Comparison of ENCODE assay signal across 8 mouse cellular contexts in the genomic region with DNA sequence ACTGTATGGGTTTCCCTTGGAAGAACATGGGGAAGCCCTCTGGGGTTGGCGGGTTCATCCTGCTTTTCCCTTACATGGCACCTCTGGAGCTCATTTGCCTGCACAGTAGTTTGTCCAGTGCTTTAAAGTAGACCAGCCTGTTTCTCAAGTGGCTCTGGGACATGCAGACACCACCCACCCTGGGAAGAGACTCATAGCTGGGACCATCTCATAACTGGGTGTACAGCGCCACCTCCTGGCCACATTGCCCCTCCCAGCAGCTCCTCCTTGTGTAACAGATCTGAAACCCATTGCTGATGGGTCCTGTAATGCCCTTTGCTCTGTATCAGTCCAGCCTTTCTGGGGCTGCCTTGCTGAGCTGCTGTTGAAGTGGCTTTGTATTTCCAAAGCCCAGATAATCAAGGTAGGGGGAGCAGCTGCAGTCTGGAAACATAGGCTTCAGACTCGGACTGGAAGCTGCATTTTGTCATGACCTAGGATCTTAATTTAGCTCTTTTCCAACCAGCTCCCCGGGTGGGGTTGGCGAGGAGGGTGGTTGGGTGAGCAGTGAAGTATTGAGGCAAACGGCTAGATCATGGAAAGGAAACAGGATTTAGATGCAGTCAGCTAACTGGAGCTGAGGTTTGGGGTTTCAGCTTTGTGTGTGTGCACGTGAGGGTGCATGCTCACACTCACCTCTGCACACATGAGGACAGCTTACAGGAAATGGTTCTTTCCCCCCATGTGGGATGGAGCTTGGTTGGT. TPM values are rescaled to one million over a fixed set of nuclear protein-coding genes. Genes with fewer than 3 reads are reported as not detected.
A peak's percentile ranks its signal among the peaks of the same experiment; 100 is the strongest.
DNase-seq lines count a peak whose midpoint lies in the region; ATAC-seq and TF ChIP-seq lines count a peak whose summit lies in the region.

No protein-coding gene starts in this region.

- no peak overlapping the region for H3K4me3 ChIP-seq in embryonic facial prominence, embryonic 13.5 days
- peak overlapping the region; percentile 6; the same call in 1 of the 2 replicates for H3K4me3 ChIP-seq in heart, adult 2 months
- H3K4me3 ChIP-seq in kidney, adult 2 months (ENCODE audit: insufficient read depth, low read depth, low read length) = no peak overlapping the region
- H3K4me3 ChIP-seq in limb, embryonic 12.5 days (replicated peaks) = no peak overlapping the region
- H3K4me3 ChIP-seq in midbrain, embryonic 15.5 days = no peak overlapping the region

- peaks cover 59% of the 10 kb centered on the region for H3K4me1 ChIP-seq in embryonic facial prominence, embryonic 13.5 days
- H3K4me1 ChIP-seq in heart, adult 2 months (ENCODE audit: control insufficient read depth, insufficient read depth, low read length) = peaks cover 49% of the 10 kb centered on the region
- H3K4me1 ChIP-seq in kidney, adult 2 months (ENCODE audit: control insufficient read depth, insufficient read depth, low read length) = peaks cover 37% of the 10 kb centered on the region
- peaks cover 61% of the 10 kb centered on the region for H3K4me1 ChIP-seq in limb, embryonic 12.5 days (replicated peaks)
- peaks cover 40% of the 10 kb centered on the region for H3K4me1 ChIP-seq in midbrain, embryonic 15.5 days

- H3K27ac ChIP-seq in embryonic facial prominence, embryonic 13.5 days = peak overlapping the region; percentile 33; the same call in 1 of the 2 replicates
- peak overlapping the region; percentile 67 for H3K27ac ChIP-seq in heart, adult 2 months
- H3K27ac ChIP-seq in kidney, adult 2 months (ENCODE audit: insufficient read depth, low read depth, low read length) = no peak overlapping the region
- peak overlapping the region; percentile 25; the same call in 1 of the 2 replicates for H3K27ac ChIP-seq in limb, embryonic 12.5 days
- peak overlapping the region; percentile 49 for H3K27ac ChIP-seq in midbrain, embryonic 15.5 days

- peak overlapping the region; percentile 40; the same call in 1 of the 2 replicates for H3K9ac ChIP-seq in embryonic facial prominence, embryonic 13.5 days
- peak overlapping the region; percentile 31 for H3K9ac ChIP-seq in heart, adult 2 months (ENCODE audit: low read depth, low read length)
- H3K9ac ChIP-seq in limb, embryonic 12.5 days (replicated peaks) = no peak overlapping the region
- no peak overlapping the region for H3K9ac ChIP-seq in midbrain, embryonic 15.5 days

- H3K9me3 ChIP-seq in embryonic facial prominence, embryonic 13.5 days = no peaks in the 10 kb centered on the region
- H3K9me3 ChIP-seq in limb, embryonic 12.5 days = no peaks in the 10 kb centered on the region
- H3K9me3 ChIP-seq in midbrain, embryonic 15.5 days = no peaks in the 10 kb centered on the region

- peak; percentile 54 for ATAC-seq in embryonic facial prominence, embryonic 13.5 days (ENCODE audit: insufficient number of reproducible peaks, insufficient read depth, low FRiP score, low TSS enrichment, low read depth)
- ATAC-seq in limb, embryonic 12.5 days (ENCODE audit: insufficient number of reproducible peaks, insufficient read depth, low FRiP score, low TSS enrichment, low read depth) = 0 out of 2 replicates have a peak, but pooled peaks have one; percentile 21
- peak; percentile 61 for ATAC-seq in midbrain, embryonic 15.5 days (replicated peaks)

- H3K27me3 ChIP-seq in embryonic facial prominence, embryonic 13.5 days = no peaks in the 10 kb centered on the region
- no peaks in the 10 kb centered on the region for H3K27me3 ChIP-seq in heart, adult 2 months (ENCODE audit: control insufficient read depth, insufficient read depth, low read length)
- no peaks in the 10 kb centered on the region for H3K27me3 ChIP-seq in kidney, adult 2 months (replicated peaks; ENCODE audit: control insufficient read depth, insufficient read depth, low read length)
- H3K27me3 ChIP-seq in limb, embryonic 12.5 days = no peaks in the 10 kb centered on the region
- H3K27me3 ChIP-seq in midbrain, embryonic 15.5 days (replicated peaks) = no peaks in the 10 kb centered on the region

- TF ChIP-seq CTCF in heart, adult 2 months (IDR thresholded peaks at IDR 0.05) = peak; percentile 95
- peak; percentile 98 for TF ChIP-seq CTCF in kidney, adult 2 months (conservative IDR thresholded peaks at IDR 0.05; ENCODE audit: insufficient read depth, insufficient read length, low read depth, low read length)

- peaks cover 49% of the 10 kb centered on the region for H3K36me3 ChIP-seq in embryonic facial prominence, embryonic 13.5 days
- H3K36me3 ChIP-seq in heart, adult 2 months (ENCODE audit: control insufficient read depth, insufficient read depth, low read length) = peaks cover 19% of the 10 kb centered on the region
- peaks cover 11% of the 10 kb centered on the region for H3K36me3 ChIP-seq in kidney, adult 2 months (ENCODE audit: control insufficient read depth, insufficient read depth, low read length)
- H3K36me3 ChIP-seq in limb, embryonic 12.5 days = peaks cover 61% of the 10 kb centered on the region
- peaks cover 28% of the 10 kb centered on the region; the same call in 1 of the 2 replicates for H3K36me3 ChIP-seq in midbrain, embryonic 15.5 days (replicated peaks)

- intact Hi-C loops in heart, adult 2 months (cut with DNase I) = loop anchor here (1.0 to 2.0 kb wide), 2 partner anchors 40 to 71 kb away; a partner anchor contains a TSS

- 60% methylated on average over 7 of the region's 7 CpGs for WGBS in embryonic facial prominence, embryonic 13.5 days
- WGBS in heart, adult 2 months = 11% methylated on average over 7 of the region's 7 CpGs
- 23% methylated on average over 7 of the region's 7 CpGs for WGBS in kidney, adult 2 months
- 66% methylated on average over 7 of the region's 7 CpGs for WGBS in limb, embryonic 12.5 days
- 62% methylated on average over 7 of the region's 7 CpGs for WGBS in midbrain, embryonic 15.5 days

- peaks cover 18% of the 10 kb centered on the region for H3K79me2 ChIP-seq in heart, adult 2 months (replicated peaks; ENCODE audit: control insufficient read depth, insufficient read depth, low read length)

- peak; percentile 70 for DNase-seq in 3134 (ENCODE audit: extremely low read depth, insufficient read length, low spot score)
- DNase-seq in adrenal gland, postnatal 25 days = peak; percentile 90
- DNase-seq in heart, adult 2 months = peak; percentile 85 to 89
- peak; percentile 88 for DNase-seq in kidney, adult 2 months
- peak; percentile 68 to 84 for DNase-seq in spleen, adult 18-20 months

- H3K4me2 ChIP-seq in embryonic facial prominence, embryonic 13.5 days = no peak overlapping the region
- H3K4me2 ChIP-seq in limb, embryonic 12.5 days = no peak overlapping the region
- H3K4me2 ChIP-seq in midbrain, embryonic 15.5 days = no peak overlapping the region

- peak; percentile 99 for TF ChIP-seq EP300 in heart, adult 2 months (IDR thresholded peaks at IDR 0.05; ENCODE audit: insufficient read depth, low read depth, low read length)

- no peak for TF ChIP-seq POLR2A in heart, adult 2 months (IDR thresholded peaks at IDR 0.05; ENCODE audit: insufficient read depth, low read depth, low read length)
- TF ChIP-seq POLR2A in kidney, adult 2 months (IDR thresholded peaks at IDR 0.05; ENCODE audit: low read depth, low read length) = no peak

RNA-seq across cellular contexts. Expression of a gene that starts 10.0 kb away (rescaled TPM):
- total RNA-seq in adrenal gland, postnatal 25 days (2021) = 3.7 and 3.9 TPM in 2 replicates
- polyA plus RNA-seq in embryonic facial prominence, embryonic 13.5 days (2015; fragmentation: Nextera tagmentation; extraction: Ambion mirVana) = 0.58 and 0.97 TPM in 2 replicates
- under 1 TPM; 0.34 to 0.48 TPM for total RNA-seq in heart, adult 2 months (2021)
- polyA plus RNA-seq in heart, adult 2 months (2012; rRNA removed) = 0.26 and 0.29 TPM in 2 replicates
- polyA plus RNA-seq in kidney, adult 2 months (2012; rRNA removed) = 0.14 and 0.19 TPM in 2 replicates
- 0.15 and 1.1 TPM in 2 replicates for polyA plus RNA-seq in limb, embryonic 12.5 days (2016; fragmentation: Nextera tagmentation; extraction: Ambion mirVana)
- polyA plus RNA-seq in midbrain, embryonic 15.5 days (2015; fragmentation: Nextera tagmentation; extraction: Ambion mirVana) = 2.2 and 3.2 TPM in 2 replicates

RNA-seq across cellular contexts. Expression of a gene that starts 12.0 kb away (rescaled TPM):
- 125 and 197 TPM in 2 replicates for total RNA-seq in adrenal gland, postnatal 25 days (2021)
- 84.8 and 87.4 TPM in 2 replicates for polyA plus RNA-seq in embryonic facial prominence, embryonic 13.5 days (2015; fragmentation: Nextera tagmentation; extraction: Ambion mirVana)
- total RNA-seq in heart, adult 2 months (2021) = 100 to 1,000 TPM in 1 of 2 experiments, 10 to 100 TPM in 1; 82.2 to 108 TPM
- polyA plus RNA-seq in heart, adult 2 months (2012; rRNA removed) = 85.6 and 114 TPM in 2 replicates
- 118 and 126 TPM in 2 replicates for polyA plus RNA-seq in kidney, adult 2 months (2012; rRNA removed)
- polyA plus RNA-seq in limb, embryonic 12.5 days (2016; fragmentation: Nextera tagmentation; extraction: Ambion mirVana) = 74.6 and 89.2 TPM in 2 replicates
- 16.5 and 18.6 TPM in 2 replicates for polyA plus RNA-seq in midbrain, embryonic 15.5 days (2015; fragmentation: Nextera tagmentation; extraction: Ambion mirVana)

RNA-seq across cellular contexts. Expression of a gene that starts 40.2 kb away (rescaled TPM):
- total RNA-seq in adrenal gland, postnatal 25 days (2021) = 50.6 and 66.8 TPM in 2 replicates
- 78.2 and 84.5 TPM in 2 replicates for polyA plus RNA-seq in embryonic facial prominence, embryonic 13.5 days (2015; fragmentation: Nextera tagmentation; extraction: Ambion mirVana)
- total RNA-seq in heart, adult 2 months (2021) = 10 to 100 TPM; 50.8 to 58.7 TPM
- polyA plus RNA-seq in heart, adult 2 months (2012; rRNA removed) = 40.0 and 42.4 TPM in 2 replicates
- 54.0 and 58.1 TPM in 2 replicates for polyA plus RNA-seq in kidney, adult 2 months (2012; rRNA removed)
- polyA plus RNA-seq in limb, embryonic 12.5 days (2016; fragmentation: Nextera tagmentation; extraction: Ambion mirVana) = 85.2 and 99.1 TPM in 2 replicates
- polyA plus RNA-seq in midbrain, embryonic 15.5 days (2015; fragmentation: Nextera tagmentation; extraction: Ambion mirVana) = 57.3 and 62.7 TPM in 2 replicates

RNA-seq across cellular contexts. Expression of a gene that starts 50.7 kb away (rescaled TPM):
- 17.6 and 23.0 TPM in 2 replicates for total RNA-seq in adrenal gland, postnatal 25 days (2021)
- polyA plus RNA-seq in embryonic facial prominence, embryonic 13.5 days (2015; fragmentation: Nextera tagmentation; extraction: Ambion mirVana) = 55.2 and 61.2 TPM in 2 replicates
- total RNA-seq in heart, adult 2 months (2021) = 1 to 10 TPM; 6.3 to 7.0 TPM
- 12.3 and 16.0 TPM in 2 replicates for polyA plus RNA-seq in heart, adult 2 months (2012; rRNA removed)
- polyA plus RNA-seq in kidney, adult 2 months (2012; rRNA removed) = 24.5 and 27.5 TPM in 2 replicates
- 52.5 and 53.7 TPM in 2 replicates for polyA plus RNA-seq in limb, embryonic 12.5 days (2016; fragmentation: Nextera tagmentation; extraction: Ambion mirVana)
- 20.5 and 21.7 TPM in 2 replicates for polyA plus RNA-seq in midbrain, embryonic 15.5 days (2015; fragmentation: Nextera tagmentation; extraction: Ambion mirVana)

RNA-seq across cellular contexts. Expression of a gene that starts 50.8 kb away (rescaled TPM):
- total RNA-seq in adrenal gland, postnatal 25 days (2021) = 0.49 TPM in 1 of 2 replicates, not detected in the other
- 0.62 and 0.81 TPM in 2 replicates for polyA plus RNA-seq in embryonic facial prominence, embryonic 13.5 days (2015; fragmentation: Nextera tagmentation; extraction: Ambion mirVana)
- not detected for total RNA-seq in heart, adult 2 months (2021)
- 0.06 TPM in 2 replicates for polyA plus RNA-seq in heart, adult 2 months (2012; rRNA removed)
- 2.4 and 3.1 TPM in 2 replicates for polyA plus RNA-seq in kidney, adult 2 months (2012; rRNA removed)
- polyA plus RNA-seq in limb, embryonic 12.5 days (2016; fragmentation: Nextera tagmentation; extraction: Ambion mirVana) = 0.50 TPM in 2 replicates
- 0.08 and 0.37 TPM in 2 replicates for polyA plus RNA-seq in midbrain, embryonic 15.5 days (2015; fragmentation: Nextera tagmentation; extraction: Ambion mirVana)

Comparison
In these comparisons a context has a peak if more than half of its experiments do, and no peak if none do; other contexts are left out.
1. H3K9ac ChIP-seq: peak in embryonic facial prominence, embryonic 13.5 days (single experiment) and heart, adult 2 months (single experiment); none in limb, embryonic 12.5 days (single experiment) and midbrain, embryonic 15.5 days (single experiment).
2. Peak in every context shown above with its lines, with median percentiles within 50 percentile points of each other: DNase-seq and ATAC-seq.